Mouse (Mus musculus): ENCODE measurements around the gene Ermap. TPM values are rescaled to one million over a fixed set of nuclear protein-coding genes. Genes with fewer than 3 reads are reported as not detected.

Ermap gene
- polyA plus RNA-seq (2014; fragmentation: Illumina TruSeq; extraction: RNeasy Lipid Tissue Mini Kit (QIAGEN cat#74804); ENCODE audit: insufficient read depth, low read depth, low replicate concordance): 0.07 TPM

DNA sequence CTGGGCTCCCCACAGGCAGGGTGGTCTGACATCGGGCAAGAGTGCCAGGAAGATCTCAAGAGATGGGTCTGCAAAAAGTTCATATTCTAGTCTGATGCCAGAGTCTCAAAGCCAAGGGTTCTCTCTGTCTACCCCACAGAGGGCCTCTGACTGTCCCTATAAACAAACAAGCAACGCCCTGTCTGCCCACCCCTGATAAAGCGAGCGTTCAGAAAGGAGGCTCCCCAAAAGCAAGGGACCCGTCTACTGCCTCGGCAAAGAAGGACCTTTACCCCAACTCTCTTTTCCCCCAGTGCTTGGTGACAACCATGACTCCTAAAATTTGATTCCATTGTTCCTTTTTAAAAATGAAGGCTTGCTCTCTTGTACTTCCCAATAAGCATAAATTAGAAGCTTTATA is at the start of gene Ermap:
Gene Ermap, minus strand, starts transcription at position 148 of the 400 bp plus-strand sequence.

DNA sequence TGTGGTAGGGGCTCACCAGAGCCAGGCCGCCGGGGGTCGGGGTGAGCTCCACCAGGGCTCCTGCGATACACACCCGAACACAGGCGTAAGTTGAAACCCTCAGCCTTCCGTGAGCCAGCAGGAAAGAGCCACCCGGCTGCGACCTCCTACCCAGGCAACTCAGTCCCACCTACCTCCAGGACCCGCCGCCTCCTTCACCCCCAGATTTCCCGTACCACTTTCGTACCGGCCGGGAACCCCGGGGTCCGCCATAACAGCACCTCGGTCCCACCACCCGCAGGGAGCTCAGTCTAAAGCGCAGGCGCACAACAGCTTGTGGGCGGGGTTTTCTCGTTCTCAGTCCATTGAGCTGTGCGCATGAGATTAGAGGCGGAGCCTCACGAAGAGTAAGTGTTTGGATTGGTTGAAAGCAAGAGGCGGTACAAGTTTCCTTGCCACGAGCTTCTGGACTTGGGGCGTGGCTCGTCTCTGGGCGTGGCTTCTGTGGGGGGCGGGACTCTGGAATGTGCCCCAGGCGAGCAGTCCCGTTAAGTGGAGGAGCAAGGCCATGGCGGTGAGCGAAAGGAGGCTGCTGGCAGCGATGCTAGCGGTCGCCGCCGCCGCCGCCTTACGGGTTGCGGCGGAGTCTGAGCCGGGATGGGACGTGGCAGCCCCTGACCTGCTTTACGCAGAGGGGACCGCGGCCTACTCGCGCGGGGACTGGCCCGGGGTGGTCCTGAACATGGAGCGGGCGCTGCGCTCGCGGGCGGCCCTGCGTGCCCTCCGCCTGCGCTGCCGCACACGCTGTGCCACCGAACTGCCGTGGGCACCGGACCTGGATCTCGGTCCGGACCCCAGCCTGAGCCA is 42.8 kb upstream of the Ermap start, which contains the start of the genes AU022252 and P3h1:
Gene AU022252, minus strand, starts transcription at position 303 of the 846 bp plus-strand sequence.
Gene P3h1, plus strand, starts transcription at position 506 of the 846 bp plus-strand sequence.

DNA sequence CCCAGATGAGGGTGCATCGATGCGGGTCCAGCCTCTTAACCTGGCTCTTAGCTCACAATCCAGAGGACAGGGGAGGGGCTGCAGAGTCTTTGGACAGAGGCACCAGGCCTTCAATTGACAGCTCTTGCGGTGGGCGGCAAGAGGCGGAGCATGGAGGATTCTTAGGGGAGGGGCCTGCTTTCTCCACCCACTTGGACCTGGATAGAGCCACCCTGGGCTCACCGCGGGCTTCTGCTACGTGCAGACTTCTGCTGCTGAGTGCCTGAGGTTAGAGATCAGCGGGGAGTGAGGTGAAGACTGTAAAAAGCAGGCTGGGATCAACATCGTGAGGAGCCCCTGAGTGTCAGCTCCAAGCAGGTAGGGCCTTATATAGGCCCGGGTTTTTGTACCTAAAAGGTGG is 28.4 kb upstream of the Ermap start, which contains the start of gene Tmem269:
Gene Tmem269, minus strand, starts transcription at position 49 of the 400 bp plus-strand sequence.

DNA sequence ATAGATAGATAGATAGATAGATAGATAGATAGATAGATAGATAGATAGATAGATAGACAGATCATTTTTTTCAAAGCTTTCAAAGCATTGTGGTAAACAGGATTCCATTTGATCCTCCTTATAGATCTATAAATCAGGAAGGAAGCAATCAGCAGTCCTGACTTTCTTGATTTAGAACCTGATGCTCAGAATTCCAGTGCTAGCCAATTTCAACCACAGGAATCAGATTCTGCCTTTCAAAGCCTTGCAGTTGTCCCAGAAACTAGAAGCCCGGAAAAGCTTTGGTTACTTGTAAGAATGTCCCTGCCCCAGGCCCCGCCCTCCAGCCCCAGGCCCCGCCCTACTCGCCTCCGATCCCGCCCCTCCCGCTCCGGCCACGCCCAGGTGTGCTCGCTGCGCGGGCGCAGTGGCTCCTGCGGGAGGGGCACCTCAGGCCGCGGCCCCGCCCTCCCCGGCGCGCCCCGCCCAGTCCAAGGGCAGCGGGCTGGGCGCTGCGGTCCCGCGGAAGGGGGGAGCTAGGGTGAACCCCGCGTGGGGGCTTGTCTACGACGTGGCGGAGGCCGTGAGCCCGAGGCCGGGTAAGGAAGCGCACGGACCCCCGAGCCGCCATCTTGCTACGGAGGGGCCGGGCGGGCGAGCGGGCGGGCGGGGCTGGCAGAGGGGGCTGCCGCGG is 5.2 kb upstream of the Ermap start, which contains the start of gene Svbp:
Gene Svbp, plus strand, starts transcription at position 398 of the 673 bp plus-strand sequence.

DNA sequence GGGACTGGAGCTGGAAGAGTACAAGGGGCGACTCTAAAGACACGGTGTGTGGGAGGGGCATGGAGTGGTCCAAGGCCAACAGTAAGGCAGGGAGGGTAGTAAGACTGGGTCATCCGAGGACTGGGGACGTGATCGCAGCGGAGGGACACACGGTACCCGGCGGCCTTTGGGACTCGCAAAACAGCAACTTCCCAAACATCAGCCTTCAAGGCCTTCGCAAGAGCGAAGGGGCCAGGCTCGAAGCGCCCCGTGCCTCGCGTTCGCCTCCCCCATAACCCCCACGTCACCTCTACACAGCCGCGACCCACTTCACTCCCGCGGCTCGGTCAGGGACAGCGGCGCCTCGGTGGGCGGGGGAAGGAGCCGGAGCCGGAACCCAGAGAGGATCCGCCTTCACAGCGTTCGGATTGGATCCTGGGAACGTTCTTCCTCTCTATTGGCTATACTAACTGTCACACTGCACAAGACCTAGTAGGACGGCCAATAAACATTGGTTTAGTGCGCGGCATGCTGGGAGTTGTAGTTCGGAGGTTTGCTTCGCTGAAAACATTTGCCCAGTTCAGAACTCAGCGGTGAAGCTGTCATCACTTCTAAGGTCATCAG is 15.9 kb downstream of the Ermap start, which contains the start of gene Zfp691:
Gene Zfp691, minus strand, starts transcription at position 345 of the 603 bp plus-strand sequence.

Other genes starting within 250 kb of the Ermap start
- gene Lao1, start 228.4 kb downstream of the Ermap start, polyA plus RNA-seq (2014; fragmentation: Illumina TruSeq; extraction: RNeasy Lipid Tissue Mini Kit (QIAGEN cat#74804); ENCODE audit: insufficient read depth, low read depth, low replicate concordance): not detected
- gene Slc2a1, start 81.3 kb downstream of the Ermap start, polyA plus RNA-seq (2014; fragmentation: Illumina TruSeq; extraction: RNeasy Lipid Tissue Mini Kit (QIAGEN cat#74804); ENCODE audit: insufficient read depth, low read depth, low replicate concordance): 14.4 TPM
- gene Zfp691, start 15.8 kb downstream of the Ermap start, polyA plus RNA-seq (2014; fragmentation: Illumina TruSeq; extraction: RNeasy Lipid Tissue Mini Kit (QIAGEN cat#74804); ENCODE audit: insufficient read depth, low read depth, low replicate concordance): 3.8 TPM
- 55.4 TPM for gene Svbp, start 5.3 kb upstream of the Ermap start, polyA plus RNA-seq (2014; fragmentation: Illumina TruSeq; extraction: RNeasy Lipid Tissue Mini Kit (QIAGEN cat#74804); ENCODE audit: insufficient read depth, low read depth, low replicate concordance)
- 0.32 TPM for gene Tmem269, start 28.2 kb upstream of the Ermap start, polyA plus RNA-seq (2014; fragmentation: Illumina TruSeq; extraction: RNeasy Lipid Tissue Mini Kit (QIAGEN cat#74804); ENCODE audit: insufficient read depth, low read depth, low replicate concordance)
- 8.3 TPM for gene AU022252, start 42.7 kb upstream of the Ermap start, polyA plus RNA-seq (2014; fragmentation: Illumina TruSeq; extraction: RNeasy Lipid Tissue Mini Kit (QIAGEN cat#74804); ENCODE audit: insufficient read depth, low read depth, low replicate concordance)
- 10.2 TPM for gene P3h1, start 42.9 kb upstream of the Ermap start, polyA plus RNA-seq (2014; fragmentation: Illumina TruSeq; extraction: RNeasy Lipid Tissue Mini Kit (QIAGEN cat#74804); ENCODE audit: insufficient read depth, low read depth, low replicate concordance)
- 0.19 TPM for gene Cldn19, start 65.4 kb upstream of the Ermap start, polyA plus RNA-seq (2014; fragmentation: Illumina TruSeq; extraction: RNeasy Lipid Tissue Mini Kit (QIAGEN cat#74804); ENCODE audit: insufficient read depth, low read depth, low replicate concordance)
- gene Ybx1, start 104.6 kb upstream of the Ermap start, polyA plus RNA-seq (2014; fragmentation: Illumina TruSeq; extraction: RNeasy Lipid Tissue Mini Kit (QIAGEN cat#74804); ENCODE audit: insufficient read depth, low read depth, low replicate concordance): 519 TPM
- gene Ppih, start 130.5 kb upstream of the Ermap start, polyA plus RNA-seq (2014; fragmentation: Illumina TruSeq; extraction: RNeasy Lipid Tissue Mini Kit (QIAGEN cat#74804); ENCODE audit: insufficient read depth, low read depth, low replicate concordance): 27.0 TPM
- 6.5 TPM for gene Ccdc30, start 225.5 kb upstream of the Ermap start, polyA plus RNA-seq (2014; fragmentation: Illumina TruSeq; extraction: RNeasy Lipid Tissue Mini Kit (QIAGEN cat#74804); ENCODE audit: insufficient read depth, low read depth, low replicate concordance)
- gene Ppcs, start 232.4 kb upstream of the Ermap start, polyA plus RNA-seq (2014; fragmentation: Illumina TruSeq; extraction: RNeasy Lipid Tissue Mini Kit (QIAGEN cat#74804); ENCODE audit: insufficient read depth, low read depth, low replicate concordance): 13.9 TPM
- gene Zmynd12, start 232.8 kb upstream of the Ermap start, polyA plus RNA-seq (2014; fragmentation: Illumina TruSeq; extraction: RNeasy Lipid Tissue Mini Kit (QIAGEN cat#74804); ENCODE audit: insufficient read depth, low read depth, low replicate concordance): 3.1 TPM